Mouse (Mus musculus) lung, postnatal 4 days (tissue): ENCODE measurements around the gene Cnot3.
"Not testable (repeated sequence)": the region's sequence is repeated elsewhere in the genome, so short reads cannot be mapped to it uniquely, and the experiment has no call there.

Experiments
- DNase-seq, 2 experiments: peaks; one replicate each; pipeline ENCODE4 v3.0.0; 2021

Cnot3 gene

DNA sequence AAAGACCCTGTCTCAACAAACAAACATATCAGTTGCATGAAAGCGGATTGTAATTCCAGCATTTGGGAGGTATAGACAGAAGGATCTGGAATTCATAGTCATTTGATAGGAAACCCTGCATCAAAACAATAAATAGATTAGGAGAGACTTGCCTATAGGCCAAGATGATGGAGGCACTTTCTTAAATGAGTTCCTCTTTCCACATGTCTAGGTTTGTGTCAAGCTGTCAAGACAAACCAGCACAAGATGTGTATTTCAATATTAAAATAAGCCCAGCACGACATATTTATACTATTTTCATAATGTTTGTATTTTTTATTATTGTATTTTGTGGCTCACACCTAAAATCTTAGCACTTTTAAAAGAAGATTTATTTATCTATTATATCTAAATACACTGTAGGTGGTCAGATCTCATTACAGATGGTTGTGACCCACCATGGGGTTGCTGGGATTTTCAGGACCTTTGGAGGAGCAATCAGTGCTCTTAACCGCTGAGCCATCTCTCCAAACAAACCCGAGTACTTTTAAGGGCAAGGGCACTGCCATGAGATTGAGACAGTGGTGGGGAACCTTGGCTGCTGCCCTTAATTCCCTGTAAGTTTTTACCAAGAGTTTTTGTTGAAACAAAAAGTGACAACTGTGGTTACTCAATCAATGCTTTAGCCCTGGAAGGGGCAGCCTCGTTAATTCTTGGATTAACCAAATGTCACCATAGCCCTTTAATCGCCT, 58.2 kb downstream of the Cnot3 start:
- DNase-seq, result no peak

DNA sequence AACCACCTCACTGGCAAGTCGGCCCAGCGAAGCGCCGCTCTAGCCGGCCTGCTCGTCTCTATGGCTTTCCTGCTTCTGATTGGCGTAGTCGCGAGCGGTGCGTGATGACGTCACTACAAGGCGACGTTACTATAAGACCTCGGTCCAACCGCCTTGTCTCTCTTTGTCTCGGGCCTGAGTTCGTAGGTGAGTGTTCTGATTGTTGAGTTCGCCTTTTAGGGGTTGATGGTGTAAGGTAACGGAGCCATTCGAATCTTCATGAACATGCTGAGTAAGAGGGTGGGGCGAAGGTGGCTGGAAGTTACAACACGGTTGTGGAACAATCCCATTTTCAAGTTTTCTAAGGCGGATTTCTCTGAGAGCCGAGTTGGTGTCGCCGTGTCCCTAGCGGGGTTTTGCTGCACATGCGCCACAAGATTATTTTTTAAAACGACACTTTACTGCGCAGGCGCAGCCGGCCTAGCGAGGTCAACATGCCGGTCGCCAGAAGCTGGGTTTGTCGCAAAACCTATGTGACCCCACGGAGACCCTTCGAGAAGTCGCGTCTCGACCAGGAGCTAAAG, 58.9 kb downstream of the Cnot3 start, which contains the start of gene Rps9:
Gene Rps9, plus strand, starts transcription at position 115 of the 563 bp plus-strand sequence.
- DNase-seq, result peak; percentile 96 to 97

DNA sequence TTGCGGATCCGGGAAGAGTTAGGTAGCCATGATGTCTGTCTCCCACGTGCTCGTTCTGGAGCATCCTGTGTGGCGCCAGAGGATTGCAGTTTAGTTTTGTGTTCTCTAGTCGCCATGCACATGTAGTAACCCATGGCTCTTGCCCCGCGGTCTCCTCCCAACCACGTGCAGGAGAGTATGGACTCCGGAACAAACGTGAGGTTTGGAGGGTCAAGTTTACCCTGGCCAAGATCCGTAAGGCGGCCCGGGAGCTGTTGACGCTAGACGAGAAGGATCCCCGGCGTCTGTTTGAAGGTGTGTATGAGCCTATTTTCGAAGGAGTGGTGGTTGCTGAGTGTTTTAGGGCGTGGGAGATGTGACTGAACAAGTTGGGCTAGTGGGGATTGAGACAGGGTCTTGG, 59.4 kb downstream of the Cnot3 start:
- DNase-seq, result no peak

DNA sequence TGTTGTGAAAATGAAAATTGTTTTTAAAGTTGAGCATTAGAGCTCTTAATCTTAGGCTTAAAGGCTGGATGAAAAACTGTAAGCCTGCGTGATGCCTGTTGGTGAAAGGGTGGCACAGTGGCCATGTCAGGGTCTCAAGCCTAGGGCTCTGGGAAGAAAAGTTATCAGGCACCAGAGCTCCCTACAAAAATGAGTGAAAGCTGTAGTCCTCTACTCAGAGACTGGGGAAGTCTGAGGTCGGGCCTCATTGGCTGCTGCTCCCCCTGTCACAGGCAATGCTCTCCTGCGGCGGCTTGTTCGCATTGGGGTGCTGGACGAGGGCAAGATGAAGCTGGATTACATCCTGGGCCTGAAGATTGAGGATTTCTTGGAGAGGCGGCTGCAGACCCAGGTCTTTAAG, 60.4 kb downstream of the Cnot3 start:
- peak in 1 of 2 experiments; percentile 20 for DNase-seq

DNA sequence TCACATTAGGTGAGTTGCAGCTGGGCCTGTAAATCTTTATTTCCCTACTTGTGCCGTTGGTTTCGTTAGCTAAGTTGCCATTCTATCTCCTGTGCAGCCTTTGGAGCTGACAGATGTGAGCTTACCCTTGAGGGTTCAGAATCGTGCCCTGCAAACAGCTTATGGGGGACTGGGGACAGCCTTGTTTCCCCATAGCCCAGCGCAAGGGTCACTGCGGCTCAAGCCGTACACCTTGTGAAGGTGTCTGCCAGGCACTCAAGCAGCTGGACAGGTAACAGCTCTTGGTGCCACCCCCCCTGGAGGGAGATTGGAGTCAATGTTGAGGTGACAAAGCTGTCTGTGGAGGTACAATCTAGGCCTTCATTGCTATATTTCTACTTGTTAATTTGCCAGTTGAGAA, 60.8 kb downstream of the Cnot3 start:
- no peak for DNase-seq

DNA sequence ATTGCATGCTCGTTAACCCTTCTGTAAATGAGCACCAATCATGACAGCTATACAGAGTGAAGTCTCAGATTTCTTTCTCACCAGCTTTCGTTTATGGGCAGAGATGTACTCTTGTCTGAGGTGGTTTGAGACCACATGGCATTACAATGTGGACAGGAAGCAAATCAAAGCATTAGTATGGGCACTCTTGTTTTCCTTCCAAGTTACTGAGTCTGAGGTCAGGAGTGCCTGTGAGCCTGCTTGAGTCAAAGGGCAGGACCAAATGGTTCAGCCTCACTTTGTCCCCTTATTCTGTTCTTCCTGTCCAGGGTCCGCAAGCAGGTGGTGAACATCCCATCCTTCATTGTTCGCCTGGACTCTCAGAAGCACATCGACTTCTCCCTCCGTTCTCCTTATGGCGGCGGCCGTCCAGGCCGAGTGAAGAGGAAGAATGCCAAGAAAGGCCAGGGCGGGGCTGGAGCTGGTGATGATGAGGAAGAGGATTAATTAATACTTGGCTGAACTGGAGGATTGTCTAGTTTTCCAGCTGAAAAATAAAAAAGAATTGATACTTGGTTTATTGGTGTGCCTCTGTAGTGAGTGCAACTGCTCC, 61.4 kb downstream of the Cnot3 start:
- peak in 1 of 2 experiments; percentile 23 for DNase-seq

DNA sequence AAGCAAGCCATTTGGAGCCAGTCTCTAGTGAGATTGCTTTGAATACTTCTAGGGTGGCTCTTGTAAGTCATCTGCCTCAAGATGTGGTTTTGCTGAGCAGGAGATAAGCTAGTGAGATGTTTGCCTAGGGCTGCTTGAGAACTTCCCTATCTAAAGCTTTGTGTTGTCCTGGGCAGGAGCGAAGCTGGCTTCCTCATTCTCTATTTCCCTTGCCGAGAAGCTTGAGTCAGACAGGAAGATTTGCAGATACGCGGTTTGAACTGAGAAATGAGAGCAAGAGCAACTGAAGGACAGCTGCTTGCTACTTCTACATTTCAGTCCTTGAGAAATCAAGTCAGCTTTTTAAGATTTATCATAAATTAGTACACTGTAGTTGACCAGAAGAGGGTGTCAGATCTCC, 62.0 kb downstream of the Cnot3 start:
- DNase-seq, result peak in 1 of 2 experiments; percentile 46

DNA sequence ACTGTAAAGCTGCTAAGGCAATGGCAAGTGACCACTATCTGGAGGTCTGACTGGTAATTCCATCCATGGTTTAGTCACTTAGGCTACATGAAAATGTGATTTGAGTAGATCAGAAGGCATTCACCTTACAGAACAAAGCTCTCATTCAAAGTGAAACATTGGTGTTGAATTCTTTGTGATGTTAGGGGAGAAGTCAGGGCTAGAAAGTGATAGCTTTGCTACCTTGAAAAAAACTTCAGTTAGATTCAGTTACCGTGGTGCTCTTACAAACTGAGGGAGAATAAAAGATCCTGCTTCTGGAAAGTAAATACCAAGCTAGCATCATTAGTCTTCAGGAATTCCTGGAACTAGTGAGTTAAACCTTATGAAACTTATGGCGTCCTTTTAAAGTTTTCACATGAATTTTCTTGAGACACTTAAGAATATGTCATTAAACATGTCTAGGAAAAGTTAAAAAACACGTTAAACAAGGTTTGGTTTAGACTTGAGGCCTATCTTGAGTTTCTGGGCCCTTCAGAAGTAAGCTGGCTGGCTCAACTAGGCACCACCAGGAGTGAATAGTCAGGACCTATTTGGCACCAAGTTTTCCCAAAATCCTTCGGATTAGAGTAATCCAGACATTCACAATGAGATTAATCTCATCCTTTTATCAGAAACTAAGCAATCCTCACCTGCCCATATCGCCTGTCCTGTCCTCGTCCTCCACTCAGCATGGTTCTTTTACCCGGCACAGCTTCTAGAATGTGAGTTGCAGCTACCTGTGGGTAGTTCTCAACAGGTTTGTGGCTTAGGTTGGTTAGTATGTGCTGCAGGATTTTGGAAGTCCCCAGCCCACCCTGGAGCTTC, 62.7 kb downstream of the Cnot3 start:
- no peak for DNase-seq

DNA sequence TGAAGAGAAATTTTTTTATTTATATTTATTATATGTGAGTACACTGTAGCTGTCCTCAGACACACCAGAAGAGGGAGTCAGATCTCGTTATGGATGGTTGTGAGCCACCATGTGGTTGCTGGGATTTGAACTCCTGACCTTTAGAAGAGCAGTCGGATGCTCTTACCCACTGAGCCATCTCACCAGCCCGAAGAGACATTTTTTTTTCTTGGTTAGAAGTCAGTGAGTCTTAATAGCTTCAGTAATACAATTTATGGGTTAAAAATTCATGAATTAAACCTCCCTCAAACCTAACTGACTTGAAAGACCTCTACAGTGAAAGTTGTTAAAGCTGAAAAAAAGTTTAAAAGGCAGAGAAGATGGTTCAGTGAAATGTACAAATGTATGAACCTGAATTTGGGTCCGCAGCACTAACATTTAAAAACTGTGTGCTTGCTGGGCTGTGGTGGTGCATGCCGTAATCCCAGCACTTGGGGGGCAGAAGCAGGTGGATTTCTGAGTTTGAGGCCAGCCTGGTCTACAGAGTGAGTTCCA, 63.4 kb downstream of the Cnot3 start:
- DNase-seq, result not testable (repeated sequence)

DNA sequence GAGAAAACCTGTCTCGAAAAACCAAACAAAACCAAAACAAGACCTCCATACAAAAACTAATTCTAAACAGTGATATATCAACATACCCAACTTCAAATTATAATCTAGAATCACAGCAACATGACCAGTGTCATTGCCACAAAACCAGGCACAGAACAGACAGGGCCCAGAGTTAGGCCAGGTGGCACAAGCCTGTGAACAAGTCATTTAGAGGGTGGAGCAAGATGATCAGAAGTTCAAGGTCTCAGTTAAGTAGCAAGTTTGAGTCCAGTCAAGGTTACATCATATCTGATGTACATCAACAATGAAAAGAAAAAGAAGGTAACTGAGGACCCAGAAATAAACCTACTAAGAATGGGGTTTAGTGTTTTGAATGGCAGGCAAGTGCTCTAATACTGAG, 63.9 kb downstream of the Cnot3 start:
- no peak for DNase-seq
